Mouse (Mus musculus) C2C12 (cell line): Measurements from ENCODE around the gene Uap1l1.

Source experiments
- CEBPB ChIP-seq: IDR thresholded peaks from one replicate; pipeline ENCODE4 v1.6.1; 2011; ENCODE audit warnings: low read depth, mild to moderate bottlenecking, control low read depth, moderate library complexity
- CTCF ChIP-seq: IDR thresholded peaks from one replicate; pipeline ENCODE4 v1.5.1; 2011; ENCODE audit not compliant: control insufficient read depth, insufficient read depth, insufficient read length
- FOSL1 ChIP-seq: IDR thresholded peaks from one replicate; pipeline ENCODE4 v1.8.0; 2011; ENCODE audit warnings: mild to moderate bottlenecking, low read length; ENCODE audit not compliant: poor library complexity, insufficient read depth, severe bottlenecking
- MAX ChIP-seq: IDR thresholded peaks from one replicate; pipeline ENCODE4 v1.6.1; 2011; ENCODE audit warnings: mild to moderate bottlenecking, control low read depth
- MYOD1 ChIP-seq: IDR thresholded peaks from one replicate; pipeline ENCODE4 v1.6.1; 2011; ENCODE audit warnings: low read depth; ENCODE audit not compliant: control insufficient read depth, insufficient read length
- MYOG ChIP-seq: IDR thresholded peaks from one replicate; pipeline ENCODE4 v1.6.1; 2011; ENCODE audit not compliant: control insufficient read depth, insufficient read length; ENCODE audit errors: extremely low read depth
- USF1 ChIP-seq: IDR thresholded peaks from one replicate; pipeline ENCODE4 v1.6.1; 2011; ENCODE audit warnings: low read depth, mild to moderate bottlenecking, control low read depth, moderate library complexity

GRCm38 (mm10) chr2:25371764-25372643 is 6.5 kb upstream of the Uap1l1 start, which contains the start of gene Sapcd2:
- TF ChIP-seq MAX (no peak), CEBPB (no peak), CTCF (no peak), USF1 (no peak), MYOD1 (no peak), MYOG (no peak), FOSL1 (no peak)
